Mouse (Mus musculus): ENCODE results near the gene Tecta. TPM values are rescaled to one million over a fixed set of nuclear protein-coding genes. Genes with fewer than 3 reads are reported as not detected.

Tecta gene
- total RNA-seq, 4 experiments from 2014 or later, result 0.14 to 0.39 (median 0.18) TPM

DNA sequence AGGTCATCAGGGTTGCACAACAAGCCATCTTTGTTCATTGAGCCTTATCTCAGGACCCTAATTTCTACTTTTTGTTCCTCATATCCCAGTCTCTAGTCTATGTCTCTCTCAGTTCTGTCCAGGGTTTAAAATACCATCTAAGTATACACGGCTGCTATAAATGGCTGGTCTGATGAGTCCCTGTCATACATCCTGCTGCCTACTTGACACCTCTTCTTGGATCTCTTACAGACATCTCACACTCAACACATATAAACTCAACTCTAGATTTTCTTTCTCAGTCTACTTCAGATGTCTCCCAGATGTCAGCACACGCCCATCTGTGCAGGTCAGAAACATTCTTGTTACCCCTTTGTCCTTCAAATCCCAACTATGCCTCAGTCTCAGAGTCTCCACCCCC, 78.3 kb downstream of the Tecta start:
- DNase-seq (ENCODE audit: low spot score in 2 of 2), result no peak

DNA sequence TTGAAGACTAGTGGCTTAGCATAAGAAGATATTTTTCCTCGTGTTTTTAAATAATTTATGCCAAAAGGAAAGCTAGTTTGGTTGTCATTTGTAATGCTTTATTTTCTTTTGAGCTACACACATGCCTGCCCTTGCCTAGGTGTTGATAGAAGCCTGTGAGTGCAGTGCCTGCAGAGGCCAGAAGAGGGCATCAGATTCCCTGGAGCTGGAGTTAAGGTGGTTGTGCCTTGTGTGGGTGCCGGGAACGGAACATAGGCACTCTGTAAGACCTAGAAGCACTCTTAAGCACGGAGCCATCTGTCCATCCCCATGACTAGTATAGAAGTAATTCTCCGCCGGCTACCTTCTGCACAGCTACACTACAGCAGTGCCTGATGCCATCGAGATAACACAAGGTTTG, 79.1 kb downstream of the Tecta start:
- DNase-seq (ENCODE audit: low spot score in 2 of 2), result no peak

DNA sequence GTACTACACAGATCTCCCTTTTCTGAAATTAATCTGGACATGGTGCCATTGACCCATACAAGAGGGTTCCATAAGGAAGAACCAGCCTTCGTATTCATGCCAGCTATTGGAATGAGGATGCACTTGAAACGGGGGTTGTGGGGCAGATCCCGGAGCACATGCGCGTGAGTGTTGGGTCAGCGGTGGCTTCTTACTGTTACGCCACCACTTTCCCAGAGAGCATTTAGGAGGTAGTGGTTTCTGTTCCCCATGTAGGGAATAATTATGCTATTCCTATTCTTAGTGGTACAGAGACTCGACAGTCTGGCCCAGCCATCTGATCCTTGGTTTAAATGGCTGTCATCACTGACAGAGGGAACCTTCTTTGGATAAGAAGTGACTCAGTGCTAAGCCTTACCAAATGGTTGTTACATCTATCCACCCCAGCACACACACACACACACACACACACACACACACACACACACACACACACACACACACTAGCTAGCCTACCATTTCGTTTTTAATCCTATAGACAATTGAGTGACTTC, 81.2 kb downstream of the Tecta start:
- no peak for DNase-seq (ENCODE audit: low spot score in 2 of 2)

DNA sequence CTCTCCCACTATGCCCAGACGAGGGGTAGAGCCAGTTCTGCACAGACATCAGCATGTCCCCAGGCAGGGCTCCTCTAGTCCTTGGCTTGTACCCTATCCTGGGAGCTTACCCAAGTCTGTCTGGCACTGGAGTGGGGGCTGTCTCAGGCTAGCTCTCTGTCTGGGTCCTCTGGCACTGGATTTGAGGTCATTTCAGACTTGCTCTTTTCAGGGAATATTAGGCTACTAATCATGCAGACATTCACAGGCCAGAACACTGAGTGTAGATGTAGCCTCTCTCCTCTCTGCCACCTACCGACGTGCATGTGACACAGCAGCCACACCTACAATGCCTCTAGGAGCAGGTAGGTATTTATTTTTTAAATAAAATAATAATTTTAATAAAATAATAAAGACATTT, 82.4 kb downstream of the Tecta start:
- DNase-seq (ENCODE audit: low spot score in 2 of 2), result no peak

DNA sequence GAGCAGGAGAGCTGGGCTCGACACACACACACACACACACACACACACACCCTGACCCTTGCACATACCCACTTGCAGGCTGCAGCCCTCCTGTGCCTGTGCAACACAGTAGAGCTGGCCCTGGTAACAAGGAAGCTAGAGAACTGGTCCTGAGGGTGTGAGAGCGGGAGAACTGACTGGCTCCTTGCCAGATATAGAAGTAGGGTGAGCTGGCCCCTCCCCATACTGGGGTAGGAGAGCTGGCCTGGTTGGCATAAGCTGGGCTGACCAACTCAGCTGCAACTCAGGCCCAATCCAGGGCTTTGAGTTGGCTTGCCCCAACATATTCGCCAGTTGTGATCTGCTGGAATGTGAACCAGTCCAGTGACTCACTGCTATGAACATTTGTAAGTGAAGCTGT, 83.9 kb downstream of the Tecta start:
- no peak for DNase-seq (ENCODE audit: low spot score in 2 of 2)

DNA sequence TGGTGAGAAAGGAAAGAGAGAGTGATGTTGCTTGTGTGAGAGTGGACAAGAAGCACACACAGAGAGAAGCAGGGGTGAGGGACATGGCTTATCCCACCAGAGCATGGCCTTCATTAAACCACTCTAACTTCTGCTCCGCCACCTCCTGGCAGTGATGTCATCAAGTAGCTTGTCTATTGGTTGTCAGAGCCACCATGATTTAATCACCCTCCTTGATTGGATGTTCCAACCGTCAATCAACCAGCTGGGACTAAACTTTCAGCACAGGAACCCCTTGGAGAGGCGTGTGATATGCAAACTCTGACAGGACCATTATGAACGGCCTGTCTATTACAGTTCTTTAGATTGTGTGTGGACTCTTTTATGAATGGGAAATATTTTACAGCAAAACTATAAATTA, 84.8 kb downstream of the Tecta start:
- no peak for DNase-seq (ENCODE audit: low spot score in 2 of 2)

DNA sequence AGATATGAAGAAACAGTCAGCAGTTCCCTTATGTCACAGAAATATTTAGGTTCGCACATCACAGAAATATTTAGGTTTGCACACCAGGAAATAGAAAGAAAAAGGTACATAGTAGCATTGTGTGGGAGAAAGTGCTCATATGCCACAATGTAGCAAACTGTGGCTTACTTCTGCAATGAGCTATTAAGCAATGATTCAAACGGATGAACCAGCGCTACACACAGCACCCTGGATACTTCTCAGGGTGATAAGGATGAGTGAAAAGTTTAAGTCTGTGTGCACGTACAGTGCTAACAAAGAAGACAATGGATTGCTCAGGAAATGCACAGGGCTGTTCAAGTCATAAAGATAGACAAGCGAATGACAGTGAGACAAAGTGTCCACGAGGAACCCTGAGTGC, 85.3 kb downstream of the Tecta start:
- DNase-seq (ENCODE audit: low spot score in 2 of 2), result no peak

DNA sequence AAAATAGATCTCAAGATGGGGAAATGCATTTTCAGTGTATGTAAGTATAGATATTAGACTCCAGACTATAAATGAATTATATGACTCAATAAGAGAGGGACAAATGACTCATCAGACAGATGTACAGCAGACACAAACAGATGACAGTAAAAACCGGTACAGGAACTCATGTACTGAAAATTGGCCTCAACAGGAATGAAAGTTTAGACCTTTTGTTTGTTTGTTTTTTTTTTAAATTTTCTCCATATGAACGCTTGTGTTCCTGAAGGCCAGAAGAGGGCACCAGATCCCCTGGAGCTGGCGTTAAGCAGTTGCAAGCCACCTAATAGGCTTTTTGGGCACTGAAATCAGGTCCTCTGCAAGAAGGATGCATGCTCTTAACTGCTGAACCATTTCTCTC, 85.9 kb downstream of the Tecta start:
- no peak for DNase-seq (ENCODE audit: low spot score in 2 of 2)

DNA sequence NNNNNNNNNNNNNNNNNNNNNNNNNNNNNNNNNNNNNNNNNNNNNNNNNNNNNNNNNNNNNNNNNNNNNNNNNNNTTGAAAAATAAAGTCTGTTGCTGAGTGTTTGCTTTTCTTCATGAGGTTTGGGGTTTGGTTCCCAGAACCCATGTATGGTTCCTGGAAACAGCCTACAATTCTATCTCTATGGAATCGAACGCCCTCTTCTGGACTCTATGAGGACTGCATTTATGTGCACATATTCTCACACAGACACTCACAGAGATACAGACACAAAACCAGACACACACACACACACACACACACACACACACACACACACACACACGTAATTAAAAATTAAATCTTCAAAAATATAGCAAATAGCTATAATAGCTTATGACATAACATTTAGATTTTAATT, 88.4 kb downstream of the Tecta start:
- no peak for DNase-seq (ENCODE audit: low spot score in 2 of 2)

DNA sequence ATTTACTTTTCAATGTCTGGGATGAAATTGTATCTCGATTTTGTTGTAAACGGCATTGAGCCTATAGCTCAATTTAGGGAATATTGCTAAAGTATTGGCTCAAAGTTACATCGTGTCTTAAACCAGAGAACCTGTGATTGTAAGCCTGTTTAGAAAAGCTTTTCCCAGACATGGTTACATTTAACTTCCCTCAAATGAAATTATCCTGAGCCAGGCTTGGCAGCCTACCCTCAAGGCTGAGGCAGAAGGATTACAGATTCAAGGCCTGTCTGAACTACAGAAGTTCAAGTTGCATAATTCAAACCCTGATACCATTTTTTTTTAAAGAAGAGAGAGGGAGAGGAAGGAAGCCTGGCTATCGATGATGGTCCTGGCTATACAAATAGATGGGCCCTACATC, 95.8 kb downstream of the Tecta start:
- DNase-seq (ENCODE audit: low spot score in 2 of 2), result no peak

DNA sequence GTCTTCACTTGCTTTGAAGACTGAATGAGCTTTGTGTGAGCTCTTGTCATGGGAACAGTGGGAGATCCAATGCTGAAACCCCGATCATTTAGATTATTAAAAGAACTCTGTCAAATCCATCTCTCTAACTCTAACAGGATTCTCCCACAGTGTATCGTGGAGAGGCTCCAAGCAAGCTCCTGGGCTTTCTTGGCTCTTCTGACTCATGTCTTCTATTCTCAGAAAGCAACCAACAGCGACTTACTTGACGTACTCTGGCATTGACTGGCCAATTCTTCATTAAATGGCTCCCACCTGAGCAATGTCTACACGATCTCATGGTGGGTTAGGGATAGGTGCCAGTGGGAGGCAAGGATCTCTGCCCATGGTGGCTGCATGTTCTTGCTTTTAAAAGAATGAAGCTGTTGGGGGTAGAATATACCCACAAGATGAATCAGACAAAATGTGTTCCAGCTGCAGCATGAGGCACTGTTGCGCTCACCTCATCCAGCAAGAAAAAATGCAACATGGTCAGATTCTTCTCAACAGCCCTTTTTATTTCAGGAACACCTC, 98.6 kb downstream of the Tecta start:
- DNase-seq (ENCODE audit: low spot score in 2 of 2), result no peak

DNA sequence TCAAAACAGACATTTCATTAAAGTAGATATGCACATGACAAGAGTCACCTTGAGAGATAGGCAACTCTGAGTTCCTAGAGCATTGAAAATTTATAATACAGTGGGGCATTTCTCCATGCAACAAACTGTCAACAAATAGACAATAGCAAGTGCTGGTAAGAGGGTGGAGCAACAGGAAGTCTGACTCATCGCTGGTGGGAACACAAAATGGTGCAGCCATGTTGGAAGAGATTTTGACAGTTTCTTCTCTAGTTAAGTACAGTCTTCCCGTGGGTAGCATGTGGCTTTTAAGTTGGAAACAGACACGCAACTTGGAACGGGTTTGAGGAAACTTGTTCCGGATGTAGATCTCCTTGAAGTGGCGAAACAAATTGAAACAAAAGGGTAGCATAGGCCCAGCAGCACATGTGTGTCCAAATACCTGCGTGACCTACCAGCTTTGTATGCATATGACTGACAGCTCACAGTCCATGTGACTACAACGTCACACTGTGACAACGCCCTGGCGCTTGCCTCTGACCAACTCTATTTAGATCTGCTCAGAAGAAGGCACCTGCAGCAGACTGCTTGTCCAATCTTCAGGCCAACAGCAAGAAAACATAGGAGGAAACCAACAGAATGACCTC, 103.3 kb downstream of the Tecta start:
- no peak for DNase-seq (ENCODE audit: low spot score in 2 of 2)

DNA sequence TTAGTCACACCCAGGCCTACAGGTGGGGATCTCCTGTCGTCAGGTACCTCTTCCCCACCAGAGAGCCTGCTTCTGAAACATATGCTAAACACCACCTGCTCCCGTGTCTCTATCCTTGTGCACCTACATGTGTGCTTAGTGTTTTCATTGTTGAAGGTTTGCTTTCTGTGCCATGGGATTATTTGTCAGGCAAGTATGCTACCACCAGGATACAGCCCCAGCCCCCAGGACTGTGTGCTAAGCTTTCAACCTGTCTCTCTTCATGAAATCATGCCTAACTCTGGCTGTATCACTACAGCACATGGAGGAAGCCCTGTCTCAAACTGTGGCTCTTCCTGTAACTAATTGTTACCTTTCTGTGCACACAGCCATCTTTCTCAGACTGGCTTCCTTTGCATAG, 105.6 kb downstream of the Tecta start:
- no peak for DNase-seq (ENCODE audit: low spot score in 2 of 2)

DNA sequence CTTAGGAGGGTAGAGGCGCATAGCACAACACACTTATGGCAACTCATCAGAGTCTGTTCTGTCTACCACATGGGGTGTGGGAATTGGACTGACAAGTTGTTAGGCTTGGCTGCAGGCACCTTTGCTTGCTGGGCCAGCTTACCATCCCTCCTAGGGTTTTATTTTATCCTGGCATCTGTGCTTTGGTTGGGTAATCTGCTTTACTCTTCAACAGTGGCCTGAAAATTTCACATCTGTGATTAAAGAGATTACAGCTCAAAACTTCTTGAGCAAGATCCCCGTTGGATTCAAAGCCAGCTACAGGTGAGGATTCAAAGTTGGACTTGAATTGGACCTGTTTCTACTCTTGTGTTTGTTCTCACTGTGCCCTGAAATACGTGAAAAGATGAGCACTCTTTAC, 106.1 kb downstream of the Tecta start:
- no peak for DNase-seq (ENCODE audit: low spot score in 2 of 2)

DNA sequence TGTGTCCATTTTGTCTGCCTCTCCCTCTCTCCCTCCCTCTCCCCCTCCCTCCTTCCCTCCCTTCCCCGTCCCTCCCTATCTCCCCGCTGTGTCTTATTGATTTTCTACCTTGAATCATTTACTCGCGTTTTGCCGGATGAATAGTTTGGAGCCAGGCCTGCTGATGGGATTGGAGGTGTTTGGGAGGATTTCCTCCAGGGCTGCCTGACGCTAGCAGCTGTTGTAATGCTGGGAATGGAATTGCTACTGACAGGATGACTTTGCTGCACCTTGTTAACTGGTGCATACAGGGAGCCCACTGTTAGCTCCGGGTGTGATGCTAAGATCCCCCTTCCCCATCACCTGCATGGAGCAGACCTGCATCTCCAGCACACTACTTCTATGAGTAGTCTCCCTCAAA, 106.7 kb downstream of the Tecta start:
- DNase-seq (ENCODE audit: low spot score in 2 of 2), result no peak

DNA sequence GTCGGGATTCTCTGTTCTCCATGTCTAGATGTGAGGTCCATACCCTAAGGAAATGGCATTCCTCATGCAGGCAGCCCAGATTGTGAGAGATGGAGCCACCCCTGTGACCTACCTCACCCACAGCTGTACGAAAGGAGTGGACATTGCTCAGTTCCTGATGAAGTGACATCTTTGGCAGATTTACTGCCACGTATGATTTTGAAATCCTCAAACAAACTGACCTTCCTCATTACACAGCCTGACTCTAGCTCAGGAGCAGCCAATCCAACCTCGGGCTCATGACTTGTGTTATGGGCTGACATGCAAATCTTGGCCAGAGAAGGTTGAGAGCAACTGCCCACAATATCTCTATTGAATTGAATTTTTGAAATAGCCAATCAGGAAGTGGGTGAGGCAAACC, 120.1 kb downstream of the Tecta start:
- DNase-seq (ENCODE audit: low spot score in 2 of 2), result no peak

Small RNAs within 50 kb of the gene (microRNA-seq; reads per million reads assigned to microRNA genes)
- gene Gm44311, result 0 reads per million in 2 experiments

Other genes starting within 250 kb of the Tecta start
- gene Sc5d, start 135.7 kb downstream of the Tecta start, total RNA-seq (2022), result 10 to 100 TPM; 56.7 to 61.3 (median 58.7) TPM
- 10 to 100 TPM; 51.2 to 56.9 (median 51.6) TPM for gene Tbcel, start 107.9 kb upstream of the Tecta start, total RNA-seq (2022)